Mouse (Mus musculus): ENCODE data around the gene Pmis2.

The Pmis2 gene

GRCm38 (mm10) chr7:30635752-30636151 lies 35.7 kb downstream of the Pmis2 start, which contains the start of gene Etv2:
Gene Etv2, minus strand, starts transcription at chr7:30635852.
- in situ Hi-C loops (cut with MboI; ENCODE audit: unreplicated experiment in 2 of 2) = no loop called here

DNA sequence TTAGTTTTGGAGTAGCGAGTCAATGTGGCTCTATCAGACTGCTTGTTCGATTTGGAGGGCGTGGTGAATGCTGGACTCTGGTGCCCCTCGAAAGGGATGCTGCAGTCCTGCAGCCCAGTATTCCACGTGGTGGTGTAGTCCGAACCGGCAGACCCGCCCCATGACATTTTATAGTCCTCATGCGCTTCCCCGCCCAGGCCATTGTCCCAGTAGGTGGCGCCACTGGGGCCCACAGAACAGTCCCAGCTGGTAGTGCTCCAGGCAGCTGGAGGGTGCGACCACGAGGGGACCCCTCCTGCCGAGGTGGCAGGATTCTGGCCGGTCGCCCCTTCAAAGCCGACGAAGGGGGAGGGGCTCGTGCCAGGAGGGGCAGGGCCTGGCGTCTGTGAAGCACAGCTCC lies 36.8 kb downstream of the Pmis2 start:
- in situ Hi-C loops (cut with MboI; ENCODE audit: unreplicated experiment in 2 of 2) = no loop called here

DNA sequence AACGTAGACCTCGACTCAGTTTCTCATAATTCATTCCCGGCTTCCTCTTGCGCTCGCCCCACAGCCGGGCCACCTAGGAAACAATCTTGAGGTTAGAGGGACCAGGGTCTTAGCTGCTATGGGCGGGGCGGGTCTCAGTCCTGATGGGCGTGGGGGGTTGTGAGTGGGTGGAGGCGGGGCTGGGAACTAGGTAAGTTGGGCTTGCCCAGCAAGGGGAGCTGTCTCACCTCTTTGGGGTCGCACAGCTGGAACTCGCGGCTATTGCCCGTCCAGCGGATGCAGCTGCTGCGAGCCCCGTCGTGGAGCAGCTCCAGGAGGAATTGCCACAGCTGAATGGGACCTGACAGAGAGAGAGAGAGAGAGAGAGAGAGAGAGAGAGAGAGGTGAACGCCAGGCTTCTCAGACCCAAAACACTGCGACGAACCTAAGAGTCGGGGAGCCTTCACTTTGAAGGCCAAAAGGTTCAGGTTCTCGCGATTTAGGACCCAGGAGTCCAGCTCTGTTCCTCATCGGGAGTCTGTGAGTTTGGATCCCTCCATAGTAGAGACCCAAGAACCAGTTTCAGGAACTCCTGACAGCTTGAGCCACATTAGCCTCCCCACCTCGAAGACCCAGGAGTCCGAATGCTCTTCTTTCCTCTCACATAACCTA lies 37.5 kb downstream of the Pmis2 start:
- in situ Hi-C loops (cut with MboI; ENCODE audit: unreplicated experiment in 2 of 2) = no loop called here

DNA sequence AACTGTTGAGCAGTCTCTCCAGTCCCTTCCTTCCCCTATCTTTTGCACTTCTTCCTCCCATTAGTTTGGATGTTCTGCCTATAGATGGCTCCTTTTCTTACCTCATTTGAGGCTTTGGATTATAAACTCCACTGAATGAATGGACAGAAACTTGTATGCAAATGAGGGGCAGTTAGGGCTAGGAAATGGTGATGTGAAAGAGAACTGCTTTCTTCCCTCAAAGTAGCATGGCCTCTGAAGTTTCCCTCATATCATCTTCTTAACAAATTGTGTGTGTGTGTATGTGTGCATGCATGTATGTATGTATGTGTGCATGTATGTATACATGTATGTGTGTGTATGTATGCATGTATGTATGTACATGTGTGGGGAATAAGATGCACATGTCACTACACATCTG lies 42.4 kb downstream of the Pmis2 start:
- in situ Hi-C loops (cut with MboI; ENCODE audit: unreplicated experiment in 2 of 2) = no loop called here

- in situ Hi-C loops (cut with MboI; ENCODE audit: unreplicated experiment in 2 of 2) = no loop called here
Measured at GRCm38 (mm10) chr7:30626647-30627046, 44.8 kb downstream of the Pmis2 start.

GRCm38 (mm10) chr7:30625530-30626384 lies 45.6 kb downstream of the Pmis2 start, which contains the start of gene Cox6b1:
Gene Cox6b1, minus strand, starts transcription at chr7:30626151.
- in situ Hi-C loops (cut with MboI; ENCODE audit: unreplicated experiment in 2 of 2) = no loop called here
